Mouse (Mus musculus): ENCODE measurements around the gene Tfip11. TPM values are rescaled to one million over a fixed set of nuclear protein-coding genes. Genes with fewer than 3 reads are reported as not detected.

The Tfip11 gene
- total and polyA plus RNA-seq, 3 experiments = 34.6 to 44.7 TPM; not detected in 1

GRCm38 (mm10) chr5:112377380-112377779 is 51.2 kb downstream of the Tfip11 start:
- Histone ChIP-seq H3K36me3 (ENCODE audit: control insufficient read depth in 1 of 2, insufficient read depth in 2 of 2, low read length in 2 of 2) (no peaks in the 10 kb centered on the region; a peak in 1 of 4 replicates), H3K9ac (ENCODE audit: control insufficient read depth, low read depth, low read length, poor library complexity, severe bottlenecking) (no peak overlapping the region), H3K9me3 (replicated peaks; ENCODE audit: insufficient read depth, low read length) (no peaks in the 10 kb centered on the region), H3K4me3 (ENCODE audit: control insufficient read depth in 1 of 2, insufficient read depth in 1 of 2, low read depth in 2 of 2, low read length in 2 of 2) (no peak overlapping the region), H3K79me2 (ENCODE audit: control insufficient read depth, insufficient read depth, low read length, poor library complexity) (no peaks in the 10 kb centered on the region), H3K4me1 (ENCODE audit: control insufficient read depth in 1 of 2, insufficient read depth in 2 of 2, low read length in 2 of 2) (no peaks in the 10 kb centered on the region), H3K27me3 (ENCODE audit: control insufficient read depth in 1 of 2, insufficient read depth in 2 of 2, low read length in 2 of 2) (no peaks in the 10 kb centered on the region), H3K27ac (ENCODE audit: control insufficient read depth, low read depth, low read length) (no peak overlapping the region)
- TF ChIP-seq RAD21 (IDR thresholded peaks at IDR 0.05; ENCODE audit: low read depth, low read length) = no peak
- TF ChIP-seq ZKSCAN1 (IDR thresholded peaks at IDR 0.05; ENCODE audit: low read depth, low read length) = no peak
- TF ChIP-seq ZNF384 (IDR thresholded peaks at IDR 0.05; ENCODE audit: low read depth, low read length) = no peak
- TF ChIP-seq HCFC1 (IDR thresholded peaks at IDR 0.05; ENCODE audit: low read depth, low read length) = no peak
- TF ChIP-seq MYB (IDR thresholded peaks at IDR 0.05; ENCODE audit: low read depth, low read length) = no peak
- no peak for TF ChIP-seq EP300 (IDR thresholded peaks at IDR 0.05; ENCODE audit: low read depth in 1 of 2, low read length in 2 of 2)
- no peak for TF ChIP-seq TBP (IDR thresholded peaks at IDR 0.05; ENCODE audit: low read depth, low read length)
- no peak for TF ChIP-seq SIN3A (IDR thresholded peaks at IDR 0.05; ENCODE audit: low read length)
- no peak for TF ChIP-seq ETS1 (IDR thresholded peaks at IDR 0.05; ENCODE audit: low read depth, low read length)
- TF ChIP-seq TAL1 (IDR thresholded peaks at IDR 0.05; ENCODE audit: low read length) = no peak
- no peak for TF ChIP-seq KAT2A (conservative IDR thresholded peaks at IDR 0.05; ENCODE audit: low read depth, low read length)
- no peak for TF ChIP-seq USF1 (IDR thresholded peaks at IDR 0.05; ENCODE audit: low read depth, low read length)
- TF ChIP-seq MAFK (IDR thresholded peaks at IDR 0.05; ENCODE audit: borderline replicate concordance, low read depth, low read length) = no peak
- TF ChIP-seq POLR2AphosphoS5 (IDR thresholded peaks at IDR 0.05; ENCODE audit: borderline replicate concordance, low read depth, low read length) = no peak
- no peak for TF ChIP-seq E2F4 (IDR thresholded peaks at IDR 0.05; ENCODE audit: borderline replicate concordance, low read depth, low read length)
- no peak for TF ChIP-seq ZC3H11A (IDR thresholded peaks at IDR 0.05; ENCODE audit: low read depth, low read length)
- no peak for TF ChIP-seq MAX (IDR thresholded peaks at IDR 0.05; ENCODE audit: low read length)
- TF ChIP-seq MEF2A (IDR thresholded peaks at IDR 0.05; ENCODE audit: extremely low read depth, insufficient replicate concordance, low read depth, low read length, poor library complexity, severe bottlenecking) = no peak
- no peak for TF ChIP-seq SMC3 (IDR thresholded peaks at IDR 0.05; ENCODE audit: low read depth, low read length)
- DNase-seq (ENCODE audit: low read depth, low spot score) = no peak

GRCm38 (mm10) chr5:112378716-112379115 is 52.6 kb downstream of the Tfip11 start:
- TF ChIP-seq ZKSCAN1 (IDR thresholded peaks at IDR 0.05; ENCODE audit: low read depth, low read length) = no peak
- H3K36me3 ChIP-seq (ENCODE audit: control insufficient read depth in 1 of 2, insufficient read depth in 2 of 2, low read length in 2 of 2) = no peaks in the 10 kb centered on the region
- no peaks in the 10 kb centered on the region for H3K4me1 ChIP-seq (ENCODE audit: control insufficient read depth in 1 of 2, insufficient read depth in 2 of 2, low read length in 2 of 2)

More at GRCm38 (mm10) chr5:112378716-112379115, 52.6 kb downstream of the Tfip11 start:
- no peak overlapping the region for H3K27ac ChIP-seq (ENCODE audit: control insufficient read depth, low read depth, low read length)
- no peak overlapping the region for H3K9ac ChIP-seq (ENCODE audit: control insufficient read depth, low read depth, low read length, poor library complexity, severe bottlenecking)
- no peak for DNase-seq (ENCODE audit: low read depth, low spot score)
- H3K4me3 ChIP-seq (ENCODE audit: control insufficient read depth in 1 of 2, insufficient read depth in 1 of 2, low read depth in 2 of 2, low read length in 2 of 2) = no peak overlapping the region
- no peaks in the 10 kb centered on the region for H3K27me3 ChIP-seq (ENCODE audit: control insufficient read depth in 1 of 2, insufficient read depth in 2 of 2, low read length in 2 of 2)
- H3K79me2 ChIP-seq (ENCODE audit: control insufficient read depth, insufficient read depth, low read length, poor library complexity) = no peaks in the 10 kb centered on the region
- H3K9me3 ChIP-seq (replicated peaks; ENCODE audit: insufficient read depth, low read length) = no peaks in the 10 kb centered on the region
